Mouse (Mus musculus): Measurements from ENCODE around the gene Scn4a. TPM values are rescaled to one million over a fixed set of nuclear protein-coding genes. Genes with fewer than 3 reads are reported as not detected.
A peak's percentile ranks its signal among the peaks of the same experiment; 100 is the strongest.

Scn4a gene
- total RNA-seq, 2 experiments from 2014 or later = 0.10 TPM; not detected in 1

GRCm38 (mm10) chr11:106272644-106273310 lies 80.3 kb downstream of the Scn4a start, which contains the start of gene Smarcd2:
TSS of gene Smarcd2 (minus strand) at chr11:106272972.
- DNase-seq = peak; percentile 100

- DNase-seq = peak; percentile 57 to 65
Observed at GRCm38 (mm10) chr11:106271794-106272643, 81.1 kb downstream of the Scn4a start.

- DNase-seq = peak; percentile 29 to 45
Observed at GRCm38 (mm10) chr11:106271131-106271793, 81.8 kb downstream of the Scn4a start.

- DNase-seq = peak; percentile 23 to 52
Observed at GRCm38 (mm10) chr11:106269060-106269431, 84.0 kb downstream of the Scn4a start.

Other genes with a start within 250 kb of the Scn4a start
- not detected for gene Gm10840, start 192.4 kb downstream of the Scn4a start, total RNA-seq (2021)
- 10 to 100 TPM; 11.8 to 15.0 TPM for gene Limd2, start 192.4 kb downstream of the Scn4a start, total RNA-seq (2021)
- 10 to 100 TPM; 13.1 to 15.4 TPM for gene Strada, start 151.1 kb downstream of the Scn4a start, total RNA-seq (2021)
- 100 to 1,000 TPM; 113 to 115 TPM for gene Ccdc47, start 136.9 kb downstream of the Scn4a start, total RNA-seq (2021)
- 10 to 100 TPM; 52.4 to 54.8 TPM for gene Ddx42, start 136.4 kb downstream of the Scn4a start, total RNA-seq (2021)
- gene Ftsj3, start 97.2 kb downstream of the Scn4a start, total RNA-seq (2021) = 10 to 100 TPM; 55.2 to 66.2 TPM
- gene Psmc5, start 97.1 kb downstream of the Scn4a start, total RNA-seq (2021) = 100 to 1,000 TPM; 154 to 172 TPM
- 10 to 100 TPM; 68.1 to 86.5 TPM for gene Smarcd2, start 80.3 kb downstream of the Scn4a start, total RNA-seq (2021)
- under 1 TPM; 0.23 to 0.36 TPM for gene Tcam1, start 76.6 kb downstream of the Scn4a start, total RNA-seq (2021)
- not detected for gene Gh, start 51.4 kb downstream of the Scn4a start, total RNA-seq (2021)
- gene Cd79b, start 38.5 kb downstream of the Scn4a start, total RNA-seq (2021) = 1 to 10 TPM in 1 of 2 experiments, under 1 TPM in 1; 0.33 to 1.2 TPM
- not detected for gene Prr29, start 12.2 kb upstream of the Scn4a start, total RNA-seq (2021)
- gene Icam2, start 34.8 kb upstream of the Scn4a start, total RNA-seq (2021) = 10 to 100 TPM; 14.1 to 14.7 TPM
- 100 to 1,000 TPM; 121 to 160 TPM for gene Ern1, start 134.6 kb upstream of the Scn4a start, total RNA-seq (2021)

All from adrenal gland, postnatal 36 days (tissue).